Mouse (Mus musculus) heart, adult 18-20 months (tissue): ENCODE results near the gene AI837181. TPM values are rescaled to one million over a fixed set of nuclear protein-coding genes. Genes with fewer than 3 reads are reported as not detected.

ENCODE experiments used
- DNase-seq, 2 experiments: peaks; one replicate each; pipeline ENCODE4 v3.0.0; 2021 to 2022; ENCODE audit warnings: mixed read lengths in 1 of 2
- total RNA-seq, 2 experiments: library from RNA; stranded (reverse); gene quantifications; 2 replicates each; pipeline ENCODE4 v1.2.3; 2021

AI837181 gene
- total RNA-seq, 2 experiments from 2014 or later = 32.1 to 38.3 TPM

DNA sequence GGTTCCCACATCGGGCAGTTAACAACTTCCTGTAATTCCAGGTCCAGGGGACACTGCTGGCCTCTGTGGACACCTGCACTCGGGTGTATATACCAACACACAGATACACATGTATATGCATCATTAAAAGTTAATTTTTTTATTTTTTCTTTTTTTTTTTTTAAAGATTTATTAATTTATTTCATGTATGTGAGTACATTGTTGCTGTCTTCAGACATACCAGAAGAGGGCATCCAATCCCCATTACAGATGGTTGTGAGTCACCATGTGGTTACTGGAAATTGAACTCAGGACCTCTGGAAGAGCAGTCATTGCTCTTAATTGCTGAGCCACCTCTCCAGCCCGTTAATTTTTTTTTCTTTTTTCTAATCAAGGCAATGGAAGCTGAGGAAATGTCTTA, 47.9 kb downstream of the AI837181 start:
- no peak for DNase-seq

DNA sequence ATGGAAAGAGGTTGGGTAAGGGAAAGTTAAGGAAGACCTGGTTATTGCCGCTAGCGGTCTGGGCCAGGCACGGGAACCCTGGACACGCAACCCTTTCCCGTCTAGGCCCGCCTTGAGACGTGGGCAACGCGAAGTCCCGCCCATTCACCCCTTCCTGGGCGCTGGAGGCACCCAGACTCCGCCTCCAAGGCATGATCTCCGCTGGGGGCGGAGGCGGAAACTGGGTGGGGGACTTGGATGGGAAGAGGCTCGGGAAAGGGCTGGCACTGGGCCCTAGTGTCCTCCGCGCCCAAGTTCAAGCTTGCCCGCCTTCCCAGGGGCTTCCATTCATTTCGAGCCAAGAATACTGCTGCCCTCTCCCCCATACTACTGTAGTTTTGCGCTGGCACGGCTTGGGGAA, 48.8 kb downstream of the AI837181 start, which contains the start of gene Efemp2:
Gene Efemp2, plus strand, starts transcription at position 235 of the 400 bp plus-strand sequence.
- peak; percentile 87 to 92 for DNase-seq

DNA sequence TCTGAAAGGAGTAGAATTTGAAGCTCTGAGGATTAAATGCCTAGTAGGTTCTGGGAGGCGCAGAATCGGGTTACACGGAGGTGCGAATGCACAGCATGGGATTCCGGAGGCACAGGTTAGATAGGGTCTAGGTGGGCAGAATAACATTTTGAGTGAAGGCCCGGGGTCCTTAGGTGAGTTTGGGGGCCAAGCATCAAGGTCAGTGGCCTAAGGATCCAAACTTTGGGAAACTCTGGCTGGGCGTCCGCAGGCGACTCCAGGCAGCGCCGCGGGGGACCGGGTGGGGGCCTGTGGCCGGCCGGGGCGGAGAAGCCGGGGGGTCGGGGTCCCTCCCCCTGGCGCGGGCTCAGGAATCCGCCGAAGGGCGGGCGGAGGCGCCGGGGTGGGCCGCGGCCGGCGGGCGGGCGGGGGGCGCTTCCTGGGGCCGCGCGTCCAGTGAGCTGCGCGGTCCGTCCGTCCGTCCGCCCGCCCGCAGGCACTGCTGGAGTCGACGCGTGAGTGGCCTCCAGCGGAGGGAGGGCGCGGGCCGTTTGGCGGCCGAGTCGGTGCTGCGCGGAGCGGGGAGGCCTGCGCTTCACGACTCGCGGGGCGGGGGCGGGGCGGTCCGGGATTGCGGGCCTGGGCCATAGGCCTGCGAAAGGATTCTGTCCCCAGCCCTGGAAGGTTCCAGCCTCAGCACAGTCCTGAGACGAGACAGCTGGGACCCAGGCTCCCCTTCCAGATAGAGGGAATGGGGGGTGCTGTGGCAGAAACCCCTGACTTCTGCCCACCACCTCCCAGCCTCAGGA, 49.5 kb downstream of the AI837181 start:
- peak; percentile 55 to 59 for DNase-seq

DNA sequence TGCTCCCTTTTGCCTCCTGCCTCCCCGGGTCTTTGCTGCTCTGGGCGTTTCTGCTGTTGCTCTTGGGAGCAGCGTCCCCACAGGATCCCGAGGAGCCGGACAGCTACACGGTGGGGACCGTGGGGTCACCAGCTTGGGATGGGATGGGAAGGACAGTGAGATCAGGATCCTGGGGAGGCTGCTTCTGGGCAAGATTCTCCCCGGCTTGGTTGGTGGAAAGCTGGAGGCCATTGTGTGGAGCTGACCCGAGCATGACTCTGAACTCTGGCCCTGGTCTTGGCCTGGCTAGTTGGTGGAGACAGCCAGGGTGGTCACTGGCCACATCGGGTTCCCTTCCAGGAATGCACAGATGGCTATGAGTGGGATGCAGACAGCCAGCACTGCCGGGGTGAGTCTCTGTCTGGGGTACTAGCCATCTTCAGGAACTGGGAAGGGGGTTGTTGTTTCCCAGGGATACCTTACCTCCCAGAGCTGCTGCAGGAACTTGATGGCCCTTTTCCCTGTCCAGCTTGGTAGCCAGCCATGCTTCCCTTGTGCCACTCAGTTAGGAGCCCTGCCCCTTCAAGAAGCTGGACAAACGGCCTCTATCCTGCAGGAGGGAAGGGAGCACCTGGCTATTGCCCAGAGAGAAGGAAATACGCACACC, 50.2 kb downstream of the AI837181 start:
- peak in 1 of 2 experiments; percentile 43 for DNase-seq

Other genes starting within 250 kb of the AI837181 start
- gene Pacs1, start 152.0 kb upstream of the AI837181 start, total RNA-seq = 10 to 100 TPM; 21.8 to 22.7 TPM
- gene Sf3b2, start 129.7 kb upstream of the AI837181 start, total RNA-seq = 100 to 1,000 TPM; 118 to 119 TPM
- 10 to 100 TPM; 21.9 to 22.4 TPM for gene Gal3st3, start 126.8 kb upstream of the AI837181 start, total RNA-seq
- not detected for gene Catsper1, start 89.4 kb upstream of the AI837181 start, total RNA-seq
- 10 to 100 TPM; 17.3 to 21.4 TPM for gene Cst6, start 75.6 kb upstream of the AI837181 start, total RNA-seq
- 10 to 100 TPM; 18.8 to 19.7 TPM for gene Eif1ad, start 58.4 kb upstream of the AI837181 start, total RNA-seq
- 100 to 1,000 TPM; 121 to 125 TPM for gene Banf1, start 58.0 kb upstream of the AI837181 start, total RNA-seq
- 10 to 100 TPM; 47.8 to 48.1 TPM for gene Sart1, start 36.4 kb upstream of the AI837181 start, total RNA-seq
- under 1 TPM in 1 of 2 experiments, not detected in 1; 0.59 TPM for gene Tsga10ip, start 22.6 kb upstream of the AI837181 start, total RNA-seq
- 100 to 1,000 TPM; 301 to 320 TPM for gene Drap1, start 165 bp upstream of the AI837181 start, total RNA-seq
- not detected for gene Fosl1, start 22.4 kb downstream of the AI837181 start, total RNA-seq
- gene Ccdc85b, start 32.8 kb downstream of the AI837181 start, total RNA-seq = 1 to 10 TPM; 6.0 to 6.7 TPM
- gene Fibp, start 35.5 kb downstream of the AI837181 start, total RNA-seq = 10 to 100 TPM; 50.9 to 54.3 TPM
- gene Ctsw, start 43.4 kb downstream of the AI837181 start, total RNA-seq = 1 to 10 TPM in 1 of 2 experiments, under 1 TPM in 1; 0.25 to 1.5 TPM
- gene Efemp2, start 48.8 kb downstream of the AI837181 start, total RNA-seq = 1 to 10 TPM; 7.2 to 7.9 TPM
- 10 to 100 TPM; 16.9 to 24.2 TPM for gene Mus81, start 63.3 kb downstream of the AI837181 start, total RNA-seq
- gene Cfl1, start 65.3 kb downstream of the AI837181 start, total RNA-seq = 100 to 1,000 TPM; 184 to 211 TPM
- gene 1700020D05Rik, start 78.6 kb downstream of the AI837181 start, total RNA-seq = under 1 TPM; 0.35 to 0.57 TPM
- gene Snx32, start 85.4 kb downstream of the AI837181 start, total RNA-seq = 1 to 10 TPM; 4.2 to 4.3 TPM
- not detected for gene Ovol1, start 135.5 kb downstream of the AI837181 start, total RNA-seq
- gene Ap5b1, start 142.9 kb downstream of the AI837181 start, total RNA-seq = 1 to 10 TPM; 2.8 to 4.3 TPM
- 10 to 100 TPM; 56.5 to 59.3 TPM for gene Rnaseh2c, start 176.7 kb downstream of the AI837181 start, total RNA-seq
- gene Kat5, start 185.1 kb downstream of the AI837181 start, total RNA-seq = 10 to 100 TPM; 20.5 to 31.3 TPM
- gene Rela, start 212.3 kb downstream of the AI837181 start, total RNA-seq = 10 to 100 TPM; 25.4 to 30.2 TPM
- gene Sipa1, start 238.6 kb downstream of the AI837181 start, total RNA-seq = 10 to 100 TPM; 20.3 to 24.1 TPM